Mouse (Mus musculus) adipocyte (in vitro differentiated cells): ENCODE data around the gene Mecom.
A peak's percentile ranks its signal among the peaks of the same experiment; 100 is the strongest.

Experiments
- DNase-seq: peaks from one replicate; pipeline ENCODE4 v3.0.0-alpha.2; 2016; ENCODE audit warnings: low spot score

Gene Mecom

GRCm38 (mm10) chr3:30207431-30207830, 340.4 kb downstream of the Mecom start:
- DNase-seq, result peak; percentile 61

GRCm38 (mm10) chr3:30206123-30206522, 341.7 kb downstream of the Mecom start:
- no peak for DNase-seq

GRCm38 (mm10) chr3:30203764-30204163, 344.0 kb downstream of the Mecom start:
- no peak for DNase-seq

- DNase-seq, result no peak
Observed at GRCm38 (mm10) chr3:30198854-30199253, 349.0 kb downstream of the Mecom start.

GRCm38 (mm10) chr3:30198227-30198626, 349.6 kb downstream of the Mecom start:
- DNase-seq, result no peak

GRCm38 (mm10) chr3:30195186-30195585, 352.6 kb downstream of the Mecom start:
- DNase-seq, result no peak

- DNase-seq, result peak; percentile 13
Observed at GRCm38 (mm10) chr3:30192294-30193007, 355.4 kb downstream of the Mecom start.

GRCm38 (mm10) chr3:30189325-30189724, 358.5 kb downstream of the Mecom start:
- DNase-seq, result peak; percentile 18

GRCm38 (mm10) chr3:30187812-30188469, 359.9 kb downstream of the Mecom start:
- DNase-seq, result peak; percentile 69

GRCm38 (mm10) chr3:30181807-30182481, 365.9 kb downstream of the Mecom start:
- no peak for DNase-seq

- no peak for DNase-seq
Observed at GRCm38 (mm10) chr3:30176615-30177014, 371.2 kb downstream of the Mecom start.

- no peak for DNase-seq
Observed at GRCm38 (mm10) chr3:30173812-30174211, 374.0 kb downstream of the Mecom start.

GRCm38 (mm10) chr3:30168396-30169186, 379.2 kb downstream of the Mecom start:
- no peak for DNase-seq

- no peak for DNase-seq
Observed at GRCm38 (mm10) chr3:30167027-30167426, 380.8 kb downstream of the Mecom start.

- DNase-seq, result no peak
Observed at GRCm38 (mm10) chr3:30164834-30165233, 383.0 kb downstream of the Mecom start.

GRCm38 (mm10) chr3:30163390-30163789, 384.4 kb downstream of the Mecom start:
- DNase-seq, result no peak

GRCm38 (mm10) chr3:30160961-30161670, 386.7 kb downstream of the Mecom start:
- no peak for DNase-seq

- peak; percentile 30 for DNase-seq
Observed at GRCm38 (mm10) chr3:30160346-30160745, 387.5 kb downstream of the Mecom start.

GRCm38 (mm10) chr3:30157128-30157670, 390.6 kb downstream of the Mecom start:
- DNase-seq, result no peak

- no peak for DNase-seq
Observed at GRCm38 (mm10) chr3:30154390-30154789, 393.4 kb downstream of the Mecom start.

- no peak for DNase-seq
Observed at GRCm38 (mm10) chr3:30153923-30154331, 393.9 kb downstream of the Mecom start.
